Mouse (Mus musculus) heart, postnatal 0 days (tissue): Measurements from ENCODE around the gene Ldlrad3. TPM values are rescaled to one million over a fixed set of nuclear protein-coding genes. Genes with fewer than 3 reads are reported as not detected.

Experiments used
- ATAC-seq: fragments of 200-750 bp; cut with Nextera tagmentation; 2 replicates; pipeline ENCODE4 v1.8.0; 2017; ENCODE audit warnings: low read depth, moderate number of reproducible peaks, moderate library complexity; ENCODE audit not compliant: insufficient read depth
- DNase-seq: peaks from one replicate; pipeline ENCODE4 v3.0.0-alpha.2; 2016; ENCODE audit warnings: low spot score
- H3K27ac ChIP-seq: fragments of 300-500 bp; sonication (generic); 2 replicates; pipeline ENCODE4 v1.5.1; 2014; ENCODE audit warnings: low read depth, mild to moderate bottlenecking
- H3K27me3 ChIP-seq: fragments of 300-500 bp; sonication (generic); 2 replicates; pipeline ENCODE4 v1.6.1; 2014; ENCODE audit warnings: low read length, mixed read lengths; ENCODE audit not compliant: control insufficient read depth, insufficient read depth
- H3K36me3 ChIP-seq: fragments of 300-500 bp; sonication (generic); replicated peaks from 2 replicates; pipeline ENCODE4 v1.6.1; 2014; ENCODE audit warnings: low read length, mixed read lengths; ENCODE audit not compliant: control insufficient read depth, insufficient read depth
- H3K4me1 ChIP-seq: fragments of 300-500 bp; sonication (generic); 2 replicates; pipeline ENCODE4 v1.6.1; 2014; ENCODE audit warnings: antibody characterized with exemption; ENCODE audit not compliant: control insufficient read depth, insufficient read depth
- H3K4me2 ChIP-seq: fragments of 300-500 bp; sonication (generic); 2 replicates; pipeline ENCODE4 v1.6.1; 2014; ENCODE audit warnings: low read depth, mild to moderate bottlenecking, low read length, moderate library complexity
- H3K4me3 ChIP-seq: fragments of 300-500 bp; sonication (generic); 2 replicates; pipeline ENCODE4 v1.5.1; 2014; ENCODE audit warnings: low read depth, low read length
- H3K9ac ChIP-seq: fragments of 300-500 bp; sonication (generic); replicated peaks from 2 replicates; pipeline ENCODE4 v1.6.1; 2014; ENCODE audit warnings: low read depth, low read length, mixed read lengths
- H3K9me3 ChIP-seq: fragments of 300-500 bp; sonication (generic); replicated peaks from 2 replicates; pipeline ENCODE4 v1.6.1; 2016; ENCODE audit warnings: low read length; ENCODE audit not compliant: control insufficient read depth
- CTCF ChIP-seq: IDR thresholded peaks from 2 replicates; pipeline ENCODE4 v1.5.1; 2016; ENCODE audit warnings: antibody characterized with exemption, control low read depth, low read depth
- EP300 ChIP-seq: IDR thresholded peaks from 2 replicates; pipeline ENCODE4 v1.6.1; 2016; ENCODE audit warnings: antibody characterized with exemption, low read depth
- WGBS: fragments of 180-500 bp; shearing (Covaris S2); extraction: QIAGEN DNeasy Blood & Tissue Kit; methylation state at CpG from one replicate; pipeline ENCODE4 v1.1.7; 2014; 5-methylcytosine and 5-hydroxymethylcytosine counted together
- polyA plus RNA-seq: library from polyadenylated mRNA; unstranded; fragments of >200 nt; fragmentation: Nextera tagmentation; extraction: Ambion mirVana; gene quantifications from 2 replicates; pipeline ENCODE4 v1.2.1, GENCODE M21; 2015
- total RNA-seq: library from RNA; depleted of rRNA; stranded (reverse); fragments of >200 nt; gene quantifications from 2 replicates; pipeline ENCODE4 v1.2.3, GENCODE M21; 2014; ENCODE audit warnings: low replicate concordance

The Ldlrad3 gene
- total and polyA plus RNA-seq, 2 experiments from 2014 or later, result 3.5 to 5.4 TPM

GRCm38 (mm10) chr2:102076237-102076636 is 109.9 kb downstream of the Ldlrad3 start:
- no peak for ATAC-seq
- H3K36me3 ChIP-seq, result no peaks in the 10 kb centered on the region
- no peaks in the 10 kb centered on the region for H3K27me3 ChIP-seq
- H3K4me2 ChIP-seq, result no peak overlapping the region
- H3K4me3 ChIP-seq, result no peak overlapping the region
- H3K27ac ChIP-seq, result no peak overlapping the region; the same call in 1 of the 2 replicates
- H3K9ac ChIP-seq, result no peak overlapping the region
- TF ChIP-seq EP300, result no peak
- TF ChIP-seq CTCF, result no peak
- 0 out of 2 replicates have a peak, but pooled peaks cover 3% of the 10 kb centered on the region for H3K4me1 ChIP-seq
- DNase-seq, result no peak
- H3K9me3 ChIP-seq, result no peaks in the 10 kb centered on the region
- 83% methylated on average over 6 of the region's 6 CpGs for WGBS

- Histone ChIP-seq H3K36me3 (no peaks in the 10 kb centered on the region), H3K4me1 (peaks cover 10% of the 10 kb centered on the region; the same call in 1 of the 2 replicates), H3K4me2 (no peak overlapping the region), H3K4me3 (no peak overlapping the region), H3K27me3 (no peaks in the 10 kb centered on the region), H3K27ac (peak overlapping the region; percentile 16; the same call in 1 of the 2 replicates), H3K9me3 (no peaks in the 10 kb centered on the region), H3K9ac (no peak overlapping the region)
- ATAC-seq (no peak), DNase-seq (no peak)
- 87% methylated on average over 6 of the region's 6 CpGs for WGBS
- TF ChIP-seq EP300 (no peak), CTCF (no peak)
These were observed 112.7 kb downstream of the Ldlrad3 start for GRCm38 (mm10) chr2:102073266-102074037.

- H3K9me3 ChIP-seq, result no peaks in the 10 kb centered on the region
- H3K4me2 ChIP-seq, result no peak overlapping the region
- TF ChIP-seq EP300 (no peak), CTCF (no peak)
- peaks cover 10% of the 10 kb centered on the region; the same call in 1 of the 2 replicates for H3K4me1 ChIP-seq
- no peak overlapping the region for H3K9ac ChIP-seq
- no peaks in the 10 kb centered on the region for H3K36me3 ChIP-seq
- DNase-seq (no peak), ATAC-seq (no peak)
- WGBS, result 72% methylated on average over 4 of the region's 4 CpGs
- H3K4me3 ChIP-seq, result no peak overlapping the region
- no peaks in the 10 kb centered on the region for H3K27me3 ChIP-seq
- H3K27ac ChIP-seq, result no peak overlapping the region; the same call in 1 of the 2 replicates
These were observed 113.3 kb downstream of the Ldlrad3 start for GRCm38 (mm10) chr2:102072859-102073258.

- Histone ChIP-seq H3K4me1 (peaks cover 10% of the 10 kb centered on the region; the same call in 1 of the 2 replicates), H3K4me2 (no peak overlapping the region), H3K9me3 (no peaks in the 10 kb centered on the region), H3K4me3 (no peak overlapping the region), H3K27ac (no peak overlapping the region), H3K9ac (no peak overlapping the region), H3K36me3 (no peaks in the 10 kb centered on the region), H3K27me3 (no peaks in the 10 kb centered on the region)
- TF ChIP-seq EP300 (no peak), CTCF (no peak)
- 69% methylated on average over 10 of the region's 10 CpGs for WGBS
- ATAC-seq (no peak), DNase-seq (no peak)
These were observed 115.0 kb downstream of the Ldlrad3 start for GRCm38 (mm10) chr2:102071022-102071717.

GRCm38 (mm10) chr2:102064826-102065441 is 121.3 kb downstream of the Ldlrad3 start:
- 54% methylated on average over 8 of the region's 8 CpGs for WGBS
- Histone ChIP-seq H3K4me2 (no peak overlapping the region), H3K4me1 (no peaks in the 10 kb centered on the region), H3K27me3 (no peaks in the 10 kb centered on the region), H3K36me3 (no peaks in the 10 kb centered on the region), H3K9ac (no peak overlapping the region), H3K27ac (no peak overlapping the region), H3K4me3 (no peak overlapping the region), H3K9me3 (no peaks in the 10 kb centered on the region)
- DNase-seq (no peak), ATAC-seq (no peak)
- TF ChIP-seq EP300, result no peak
- no peak for TF ChIP-seq CTCF
